Mouse (Mus musculus): ENCODE data around the gene Tmem207.
"Not testable (repeated sequence)": the region's sequence is repeated elsewhere in the genome, so short reads cannot be mapped to it uniquely, and the experiment has no call there.

Tmem207 gene

DNA sequence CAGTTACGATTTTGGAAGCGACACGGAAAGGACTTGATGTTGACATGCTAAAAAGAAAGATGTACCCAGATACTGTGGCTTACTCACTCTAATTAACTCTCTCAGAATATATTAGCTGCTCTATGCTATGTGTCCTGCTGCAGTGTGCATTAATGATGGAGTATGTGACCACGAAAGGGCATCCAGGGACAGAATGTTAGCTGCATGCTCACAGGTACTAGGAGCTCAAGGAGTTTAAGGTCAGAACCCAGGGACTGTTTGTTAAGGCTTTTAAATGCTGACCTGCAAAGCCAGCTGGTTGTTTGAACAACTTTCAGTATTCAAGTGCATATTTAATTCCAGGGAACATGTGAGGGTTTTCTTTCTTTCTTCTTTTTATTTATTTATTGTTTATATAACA, at the start of gene Tmem207:
Gene Tmem207, minus strand, starts transcription at position 101 of the 400 bp plus-strand sequence.
- DNase-seq (ENCODE audit: low read depth, low spot score) = no peak

- DNase-seq (ENCODE audit: low read depth, low spot score) = no peak
These were observed 47.6 kb upstream of the Tmem207 start for GRCm38 (mm10) chr16:26574173-26574572.

DNA sequence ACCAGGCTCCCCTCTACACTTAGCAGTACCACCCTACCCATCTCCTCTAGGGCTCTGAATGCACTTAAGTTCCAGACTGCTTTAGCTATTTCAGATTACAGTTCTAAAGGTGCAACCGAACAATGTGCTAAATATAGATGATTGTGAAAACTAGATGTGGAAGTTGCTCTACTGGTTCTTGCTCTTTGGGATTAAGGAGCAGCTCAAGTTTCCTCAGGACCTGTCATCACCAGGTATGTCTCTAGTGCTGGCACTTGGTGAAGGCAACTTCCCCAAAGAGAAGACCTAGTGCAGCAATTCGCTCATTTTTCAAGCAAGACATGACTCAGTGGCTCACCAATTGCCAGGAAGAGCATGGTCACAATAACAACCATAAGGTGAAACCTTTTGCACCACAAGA, 45.3 kb upstream of the Tmem207 start:
- no peak for DNase-seq (ENCODE audit: low read depth, low spot score)

GRCm38 (mm10) chr16:26569387-26569978, 42.9 kb upstream of the Tmem207 start:
- DNase-seq (ENCODE audit: low read depth, low spot score) = no peak

DNA sequence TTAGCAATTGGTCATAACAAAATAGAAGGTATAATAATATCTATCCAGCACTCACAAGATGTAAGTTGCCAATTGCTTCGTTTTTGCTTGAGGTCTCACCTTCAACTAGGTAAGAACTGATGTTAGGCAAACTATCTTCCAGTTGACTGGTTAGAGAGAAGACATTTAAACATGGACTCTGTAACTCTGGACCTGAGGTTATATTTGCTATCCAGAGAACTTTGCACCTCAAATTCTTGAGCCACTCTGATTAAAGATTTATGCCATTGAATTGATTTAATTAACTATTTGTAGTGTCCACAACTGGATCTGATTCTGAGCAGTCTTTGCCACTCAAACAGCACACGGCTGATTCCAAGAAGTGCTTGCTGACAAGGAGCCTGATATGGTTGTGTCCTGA, 36.2 kb upstream of the Tmem207 start:
- DNase-seq (ENCODE audit: low read depth, low spot score) = no peak

GRCm38 (mm10) chr16:26561743-26562142, 35.2 kb upstream of the Tmem207 start:
- no peak for DNase-seq (ENCODE audit: low read depth, low spot score)

DNA sequence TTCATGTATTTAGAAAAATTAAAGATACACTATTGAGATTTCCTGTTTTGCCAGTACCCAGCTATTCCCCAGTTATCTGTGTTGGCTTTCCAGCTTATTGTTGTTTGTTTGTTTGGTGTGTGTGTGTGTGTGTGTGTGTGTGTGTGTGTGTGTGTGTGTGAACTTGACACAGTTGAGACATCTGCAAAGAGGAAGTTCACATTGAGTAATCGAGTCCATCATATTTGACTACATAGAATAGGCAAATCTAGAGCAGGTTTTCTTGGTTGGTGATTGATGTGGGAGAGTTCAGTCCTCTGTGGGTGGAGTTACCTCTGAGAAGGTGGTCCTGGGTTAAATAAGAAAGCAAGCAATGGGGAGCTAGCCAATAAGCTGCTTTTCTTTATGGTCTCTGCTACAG, 32.2 kb upstream of the Tmem207 start:
- DNase-seq (ENCODE audit: low read depth, low spot score) = no peak

DNA sequence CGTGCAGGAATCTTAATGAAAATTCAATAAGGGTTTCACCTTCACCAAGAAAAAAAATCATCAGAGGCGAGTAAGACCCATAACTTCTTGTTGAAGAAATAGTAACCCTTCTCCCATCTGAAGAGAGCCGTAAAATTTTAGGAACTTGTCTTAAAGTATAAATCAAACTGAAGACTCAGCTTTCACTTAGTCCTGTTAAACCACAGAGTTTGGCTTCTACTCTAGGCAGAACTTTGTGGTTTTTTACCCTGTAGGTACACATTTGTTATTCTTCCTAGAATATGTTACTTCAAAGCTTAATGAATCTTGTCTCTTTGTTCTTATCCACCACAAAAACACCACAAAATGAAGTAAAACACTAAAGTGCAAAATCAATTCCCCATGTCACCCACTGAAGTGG, 25.7 kb upstream of the Tmem207 start:
- DNase-seq (ENCODE audit: low read depth, low spot score) = no peak

DNA sequence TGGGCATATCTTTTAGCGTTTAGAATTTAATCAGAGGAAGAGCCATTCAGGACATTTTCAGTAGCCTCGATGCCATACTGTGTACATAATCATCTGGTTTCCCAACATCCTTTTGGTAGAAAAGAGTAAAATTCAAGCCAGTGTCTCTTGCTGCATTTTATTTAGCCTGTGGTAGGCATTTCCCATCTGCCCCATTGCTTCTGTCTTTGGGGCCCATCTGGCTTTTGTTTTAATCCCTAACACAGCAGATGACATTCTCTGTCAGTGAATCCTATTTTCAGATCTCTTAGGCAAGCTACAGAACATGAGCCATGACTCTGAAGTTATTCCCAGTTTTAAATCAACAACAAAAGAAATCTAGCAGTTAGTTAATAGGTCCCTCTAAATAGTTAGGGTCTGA, 22.7 kb upstream of the Tmem207 start:
- no peak for DNase-seq (ENCODE audit: low read depth, low spot score)

GRCm38 (mm10) chr16:26546879-26547206, 20.3 kb upstream of the Tmem207 start:
- DNase-seq (ENCODE audit: low read depth, low spot score) = no peak

GRCm38 (mm10) chr16:26546170-26546878, 19.8 kb upstream of the Tmem207 start:
- no peak for DNase-seq (ENCODE audit: low read depth, low spot score)

GRCm38 (mm10) chr16:26532287-26532686, 5.7 kb upstream of the Tmem207 start:
- no peak for DNase-seq (ENCODE audit: low read depth, low spot score)

DNA sequence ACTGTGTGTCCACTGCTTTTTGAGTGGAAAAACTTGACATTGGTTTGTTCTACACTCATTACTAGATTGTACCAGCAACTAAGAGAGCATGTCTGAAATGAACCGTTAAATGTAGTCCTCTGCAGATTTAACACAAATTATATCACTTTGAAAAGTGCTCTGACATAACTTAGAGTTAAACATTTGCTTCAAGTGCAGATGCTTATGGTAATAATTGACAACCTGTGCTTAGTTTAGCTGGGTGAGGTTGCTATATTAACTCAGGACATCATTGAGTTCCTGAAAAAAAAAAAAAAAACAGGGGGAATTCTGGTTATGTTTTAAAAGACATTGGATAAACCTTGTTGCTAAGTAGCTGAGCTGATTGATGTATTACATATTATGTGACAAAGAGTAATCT, 3.9 kb upstream of the Tmem207 start:
- no peak for DNase-seq (ENCODE audit: low read depth, low spot score)

DNA sequence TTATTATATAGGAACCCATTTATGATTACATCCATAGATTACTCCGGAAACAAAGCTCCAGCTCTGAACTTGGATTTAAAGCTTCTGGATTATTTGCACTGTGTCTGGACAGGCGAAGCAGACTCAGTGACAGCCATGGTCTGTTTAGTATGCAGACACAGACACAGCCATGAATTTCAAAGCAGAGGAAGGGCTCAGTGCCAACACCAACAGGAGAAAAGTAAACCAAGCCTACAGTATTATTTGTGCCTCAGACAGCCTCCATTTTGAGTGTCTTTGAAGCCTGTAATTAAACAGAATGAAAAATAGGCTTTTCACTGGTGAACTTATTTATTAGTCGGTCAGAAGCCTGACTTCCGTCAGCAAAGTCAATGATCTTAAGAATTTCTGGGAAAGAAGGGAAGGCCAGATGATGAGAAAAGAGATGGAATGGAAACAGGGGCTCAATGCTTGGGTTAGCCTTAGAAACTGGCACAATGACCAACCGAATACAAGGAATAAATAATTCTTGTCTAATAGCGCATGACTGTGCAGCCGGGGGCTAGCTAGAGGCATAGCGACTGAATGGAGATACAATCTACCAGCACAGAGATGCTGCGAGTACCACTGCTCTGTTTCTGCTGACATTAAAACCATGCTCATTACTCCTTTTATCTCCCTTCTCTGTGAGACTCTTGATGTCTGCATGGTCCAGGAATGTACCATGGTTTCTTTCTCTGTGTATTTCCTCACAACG, 1.5 kb upstream of the Tmem207 start:
- no peak for DNase-seq (ENCODE audit: low read depth, low spot score)

GRCm38 (mm10) chr16:26525832-26526231, 737 bp downstream of the Tmem207 start:
- no peak for DNase-seq (ENCODE audit: low read depth, low spot score)

GRCm38 (mm10) chr16:26519596-26519995, 7.0 kb downstream of the Tmem207 start:
- no peak for DNase-seq (ENCODE audit: low read depth, low spot score)

- DNase-seq (ENCODE audit: low read depth, low spot score) = no peak
These were observed 21.6 kb downstream of the Tmem207 start for GRCm38 (mm10) chr16:26504961-26505360.

DNA sequence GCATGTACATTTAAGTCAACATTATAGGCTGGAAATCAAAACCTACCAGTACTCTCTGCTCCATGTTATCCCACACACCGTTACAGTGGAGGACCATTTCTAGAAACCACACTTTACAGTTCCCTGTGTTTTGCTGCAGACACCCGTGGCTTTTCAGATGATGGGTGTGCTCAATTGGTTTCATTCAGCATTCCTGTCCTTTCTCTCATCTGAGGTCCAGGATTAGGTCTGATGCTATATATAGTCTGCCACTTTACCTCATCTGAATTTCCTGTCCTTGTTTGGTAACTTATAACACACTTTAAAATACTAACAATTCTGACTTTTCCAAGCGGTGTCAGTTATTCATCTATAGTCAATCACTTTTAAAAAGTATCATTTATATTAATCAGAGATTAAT, 25.8 kb downstream of the Tmem207 start:
- no peak for DNase-seq (ENCODE audit: low read depth, low spot score)

GRCm38 (mm10) chr16:26499705-26500104, 26.9 kb downstream of the Tmem207 start:
- not testable (repeated sequence) for DNase-seq (ENCODE audit: low read depth, low spot score)

GRCm38 (mm10) chr16:26495721-26496120, 30.8 kb downstream of the Tmem207 start:
- DNase-seq (ENCODE audit: low read depth, low spot score) = peak; percentile 2

DNA sequence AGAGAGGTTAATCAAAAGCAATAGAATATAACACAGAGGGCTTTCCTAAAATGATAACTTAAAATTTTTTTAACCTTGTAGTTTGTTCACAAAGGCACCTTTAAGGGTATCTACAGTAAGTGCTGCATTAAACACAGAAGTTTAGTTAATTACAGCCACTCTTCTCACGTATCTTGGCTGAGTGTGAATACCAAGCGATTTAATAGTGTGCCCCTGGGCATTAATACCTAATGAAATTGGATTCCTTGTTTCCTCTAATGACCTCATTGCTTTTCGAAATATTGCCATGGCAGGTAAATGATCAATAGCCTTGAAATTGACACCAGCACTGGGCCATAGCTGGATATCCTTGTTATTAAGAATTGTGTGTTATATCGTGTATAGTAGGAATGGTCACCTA, 55.3 kb downstream of the Tmem207 start:
- no peak for DNase-seq (ENCODE audit: low read depth, low spot score)

DNA sequence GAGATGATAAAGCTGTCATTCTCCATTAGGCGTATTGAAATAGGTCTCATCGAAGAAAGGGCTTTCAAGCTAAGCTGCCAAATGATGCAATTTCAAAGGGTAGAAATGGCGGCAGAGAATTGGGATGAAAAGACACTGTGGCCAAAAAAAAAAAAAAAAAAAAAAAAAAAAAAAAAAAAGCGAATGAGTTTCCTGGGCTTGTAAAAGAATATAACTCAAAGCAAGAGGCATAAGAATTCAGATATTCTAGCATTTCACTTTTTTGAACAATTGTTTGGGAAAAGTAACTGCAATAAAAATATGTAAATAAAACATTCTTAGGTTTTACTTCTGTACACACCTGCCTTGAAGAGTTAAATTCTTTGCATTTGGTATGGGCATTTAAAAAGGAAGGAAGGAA, 60.0 kb downstream of the Tmem207 start:
- DNase-seq (ENCODE audit: low read depth, low spot score) = no peak

- no peak for DNase-seq (ENCODE audit: low read depth, low spot score)
These were observed 63.7 kb downstream of the Tmem207 start, which contains the start of gene Cldn16 for GRCm38 (mm10) chr16:26462835-26463234. Gene Cldn16, plus strand, starts transcription at chr16:26463135.
